Mouse (Mus musculus) MEL (cell line): ENCODE measurements around the gene Mrtfb.

Source experiments
- MAX ChIP-seq: IDR thresholded peaks from 2 replicates; pipeline ENCODE4 v1.6.1; 2011; ENCODE audit warnings: low read length, improper control_type of control experiment
- NRF1 ChIP-seq: IDR thresholded peaks from 2 replicates; pipeline ENCODE4 v1.6.1; 2014; ENCODE audit warnings: low read depth, mild to moderate bottlenecking, inconsistent platforms, low read length, improper control_type of control experiment, moderate library complexity; ENCODE audit not compliant: poor library complexity, insufficient read depth, severe bottlenecking
- TCF12 ChIP-seq: IDR thresholded peaks from 2 replicates; pipeline ENCODE4 v1.6.1; 2014; ENCODE audit warnings: low read depth, mild to moderate bottlenecking, inconsistent platforms, low read length, improper control_type of control experiment, moderate library complexity

GRCm38 (mm10) chr16:13411531-13411930, 155.2 kb downstream of the Mrtfb start:
- TF ChIP-seq MAX (no peak), TCF12 (no peak), NRF1 (no peak)
